Mouse (Mus musculus): ENCODE data around the gene Ctdnep1.

GRCm38 (mm10) chr11:69982877-69983276 is 1.9 kb downstream of the Ctdnep1 start:
- no peak for TF ChIP-seq CTCF (IDR thresholded peaks at IDR 0.05; ENCODE audit: borderline replicate concordance, insufficient read depth, low read length)
- TF ChIP-seq POLR2A (IDR thresholded peaks at IDR 0.05; ENCODE audit: low read depth, low read length) = no peak
